Mouse (Mus musculus) hematopoietic stem cell, adult 5-6 weeks (primary cell): Measurements from ENCODE around the gene Mef2c. TPM values are rescaled to one million over a fixed set of nuclear protein-coding genes. Genes with fewer than 3 reads are reported as not detected.

Experiments used
- ATAC-seq, 2 experiments: fragments of 125-278 bp in 1 of 2; replicated peaks in 1 of 2; 2 replicates each; pipeline ENCODE4 v1.8.0; 2016 to 2017; ENCODE audit warnings: inconsistent platforms in 2 of 2, mild to moderate bottlenecking in 2 of 2, moderate number of reproducible peaks in 2 of 2, low read depth in 1 of 2, moderate TSS enrichment in 1 of 2; ENCODE audit not compliant: low FRiP score in 2 of 2, poor library complexity in 2 of 2, severe bottlenecking in 2 of 2, insufficient read depth in 1 of 2, low TSS enrichment in 1 of 2
- total RNA-seq: library from RNA; stranded (forward); fragments of 172-1452, 232-1000 nt; gene quantifications from 2 replicates; pipeline ENCODE4 v1.2.3, GENCODE M21; 2017

Mef2c gene
- total RNA-seq, 1 experiment from 2014 or later = 485 TPM

DNA sequence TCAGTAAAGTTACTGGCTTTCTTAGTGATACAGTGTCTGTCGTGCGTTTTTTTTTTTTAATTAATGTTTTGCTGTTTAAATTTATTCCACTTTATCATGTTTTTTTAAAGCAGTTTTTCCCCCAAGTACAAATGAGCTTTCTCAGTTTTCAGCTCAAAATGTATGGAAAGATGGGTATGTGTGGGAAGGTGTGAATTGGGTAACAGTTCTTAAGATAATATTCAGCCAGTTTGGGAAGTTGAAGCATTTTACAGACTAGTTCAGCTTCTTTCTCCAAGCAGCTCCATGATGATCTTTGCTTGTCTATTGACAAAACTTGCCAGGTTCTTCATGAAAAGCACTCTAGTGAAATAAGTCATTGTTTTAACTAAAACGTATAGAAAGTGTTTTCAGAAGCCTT, 163.2 kb downstream of the Mef2c start:
- no peak for ATAC-seq

DNA sequence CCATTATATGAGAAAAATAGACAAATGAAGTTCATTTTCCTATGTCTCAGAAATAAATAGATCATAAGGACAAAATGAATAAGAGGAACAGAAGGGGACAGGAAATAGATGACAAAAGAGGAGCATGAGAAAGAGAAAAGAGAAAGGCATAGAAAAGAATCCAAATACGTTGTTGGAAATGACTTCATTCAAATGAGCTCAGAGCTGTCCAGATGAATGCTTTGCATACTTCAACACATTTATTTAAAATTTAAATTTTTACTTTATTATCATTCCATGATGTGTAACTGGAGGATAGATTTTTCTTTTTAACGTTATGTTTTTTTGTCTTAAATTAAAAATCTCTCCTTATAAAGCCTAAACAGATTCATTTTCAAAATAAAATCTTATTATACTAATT, 203.8 kb downstream of the Mef2c start:
- no peak for ATAC-seq

DNA sequence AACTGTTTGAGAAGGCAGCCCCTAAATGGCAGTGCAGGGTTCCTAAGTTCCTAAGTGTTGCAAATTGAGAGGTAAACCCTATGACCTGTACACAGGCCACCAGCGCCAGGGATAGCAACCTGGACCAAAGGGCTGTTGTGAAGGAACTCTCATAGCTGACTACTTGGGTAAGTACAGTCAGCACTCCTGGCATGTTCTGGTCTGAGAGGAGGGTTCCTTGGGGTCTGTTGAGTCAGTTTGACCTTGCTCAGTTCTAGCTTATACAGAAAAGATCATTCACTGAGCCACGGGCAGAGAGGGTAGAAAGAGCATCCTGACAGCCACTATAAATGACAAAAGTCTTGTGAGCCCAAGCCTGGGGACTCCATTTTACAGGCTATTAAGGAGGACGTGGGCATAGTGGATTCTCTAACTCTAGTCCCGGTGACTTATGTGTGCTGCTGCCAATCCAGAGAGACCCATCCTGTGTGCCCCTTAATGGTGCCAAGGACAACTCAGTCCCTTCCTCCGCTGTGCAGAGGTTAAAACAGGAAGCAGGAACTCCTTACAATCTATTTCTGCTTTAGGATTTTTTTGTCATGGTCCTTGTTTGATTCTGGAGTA, 209.0 kb downstream of the Mef2c start:
- no peak for ATAC-seq

DNA sequence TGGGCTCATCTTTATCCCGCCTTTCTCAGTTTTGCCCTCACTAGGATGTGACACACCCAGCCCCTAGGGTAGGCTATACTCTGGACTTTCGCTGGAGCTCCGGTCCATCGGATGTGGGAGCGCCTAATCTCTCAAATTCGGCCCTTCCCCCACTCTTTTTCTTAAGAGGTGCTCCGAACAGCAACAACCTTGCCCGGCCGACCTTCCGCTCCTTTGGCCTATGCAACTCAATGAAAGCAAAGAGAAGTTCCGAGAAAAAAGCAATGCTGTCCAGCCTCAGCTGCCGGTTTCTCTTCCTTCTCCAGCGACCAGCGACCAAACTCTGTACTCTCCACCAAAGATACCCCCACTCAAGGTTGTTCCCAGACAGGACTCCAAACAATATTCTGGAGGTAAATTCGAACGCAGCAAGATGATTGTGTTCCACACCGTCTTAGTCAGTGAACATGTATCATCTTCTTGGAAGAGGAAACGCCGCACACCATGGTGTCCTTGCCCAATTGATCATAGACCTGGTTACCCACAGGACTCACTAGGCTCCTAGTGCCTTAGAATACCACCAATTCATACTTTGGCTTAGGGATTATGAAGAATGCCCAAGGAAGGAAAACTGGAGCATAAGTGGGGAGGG, 209.9 kb downstream of the Mef2c start:
- no peak for ATAC-seq

DNA sequence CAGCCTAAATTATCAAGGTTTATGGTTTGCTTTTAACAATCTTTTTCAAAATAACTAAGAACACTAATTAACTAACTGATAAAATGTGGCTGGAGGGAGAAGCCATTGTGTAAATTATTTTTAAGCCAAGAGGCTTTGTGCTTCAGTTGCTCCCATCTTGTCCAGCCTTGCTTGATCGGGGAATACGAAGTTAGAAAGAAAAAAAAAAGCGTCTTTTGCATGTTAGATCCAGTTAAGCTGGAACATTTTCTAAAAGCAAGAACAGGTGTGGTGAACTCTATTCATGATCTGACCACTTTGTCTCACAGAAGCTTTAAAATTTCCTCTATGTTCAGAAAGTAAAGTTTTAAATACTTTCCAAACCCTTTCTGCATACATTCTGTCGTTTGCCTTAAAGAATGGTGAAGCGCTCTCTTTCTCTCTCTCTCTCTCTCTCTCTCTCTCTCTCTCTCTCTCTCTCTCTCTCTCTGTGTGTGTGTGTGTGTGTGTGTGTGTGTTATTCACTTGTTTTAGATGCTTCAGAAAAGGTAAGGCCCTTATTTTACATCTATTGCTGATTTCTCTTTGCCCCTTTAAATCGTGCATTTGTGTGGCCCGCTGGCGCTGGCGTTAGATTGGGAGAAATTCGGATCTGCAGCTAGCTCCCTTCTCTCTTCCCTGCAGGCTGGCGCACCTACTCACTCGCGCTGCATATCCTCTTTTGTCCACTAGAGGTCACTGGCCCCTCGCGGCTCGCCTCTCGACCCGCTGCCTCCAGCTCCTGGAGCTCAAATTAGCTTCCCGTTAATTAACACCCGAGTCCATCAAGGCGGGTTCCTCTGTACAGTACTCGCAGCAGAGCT, 210.9 kb downstream of the Mef2c start:
- ATAC-seq = peak; percentile 86 to 91

GRCm38 (mm10) chr13:83715308-83715785, 211.5 kb downstream of the Mef2c start:
- ATAC-seq = 0 out of 4 replicates have a peak, but pooled peaks of 1 of the 2 experiments have one; percentile 8

DNA sequence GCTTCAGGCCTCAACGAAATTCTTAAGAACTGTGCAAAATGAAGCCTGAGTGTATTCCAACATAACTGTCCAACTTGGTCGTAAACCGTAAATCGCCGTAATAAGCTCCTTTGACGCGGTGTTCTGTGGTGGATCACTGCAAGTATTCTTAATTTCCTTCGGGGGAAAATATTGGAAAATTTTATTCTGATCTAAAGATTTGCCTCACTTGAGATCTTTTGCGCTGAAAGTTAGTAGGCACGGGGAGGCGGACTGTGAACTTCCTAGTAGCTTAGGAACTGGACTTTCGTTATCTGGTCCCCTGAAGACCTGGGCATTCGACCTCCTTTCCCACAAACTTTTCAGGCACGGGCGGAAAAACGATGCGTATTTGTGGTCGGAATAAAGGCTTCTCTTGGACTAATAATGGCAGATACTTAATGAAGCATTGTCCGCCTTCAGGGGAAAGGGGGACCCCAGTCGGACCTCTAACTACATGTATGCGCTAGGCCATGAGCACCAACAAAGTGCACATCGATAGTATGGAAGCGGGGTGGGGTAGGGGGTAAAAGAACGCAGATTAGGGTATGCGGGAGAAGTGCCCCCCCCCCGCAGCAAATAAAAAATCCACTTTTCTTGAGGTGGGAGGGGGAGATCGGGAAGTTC, 212.3 kb downstream of the Mef2c start:
- no peak for ATAC-seq
